Mouse (Mus musculus) MEL (cell line): ENCODE results near the gene Gm4340. TPM values are rescaled to one million over a fixed set of nuclear protein-coding genes. Genes with fewer than 3 reads are reported as not detected.

Source experiments
- DNase-seq: peaks from one replicate; pipeline ENCODE4 v3.0.0; 2011; ENCODE audit warnings: low read depth, low spot score
- H3K27ac ChIP-seq: 2 replicates; pipeline ENCODE4 v1.5.1; 2012; ENCODE audit warnings: low read depth, mild to moderate bottlenecking, control low read depth, low read length, moderate library complexity; ENCODE audit not compliant: control insufficient read depth
- H3K27me3 ChIP-seq, 2 experiments: fragments of 150-350 bp in 1 of 2; sonication (generic) in 1 of 2; 2 replicates each; pipeline ENCODE4 v1.6.1; 2012; ENCODE audit warnings: low read length in 2 of 2, mild to moderate bottlenecking in 2 of 2, improper control_type of control experiment in 1 of 2, moderate library complexity in 1 of 2; ENCODE audit not compliant: insufficient read depth in 2 of 2, control insufficient read depth in 1 of 2
- H3K36me3 ChIP-seq, 2 experiments: 2 replicates each; pipeline ENCODE4 v1.6.1; 2012 to 2014; ENCODE audit warnings: low read length in 2 of 2, improper control_type of control experiment in 1 of 2, inconsistent platforms in 1 of 2, mild to moderate bottlenecking in 1 of 2; ENCODE audit not compliant: insufficient read depth in 2 of 2, control insufficient read depth in 1 of 2
- H3K4me1 ChIP-seq, 2 experiments: fragments of 150-350 bp in 1 of 2; sonication (generic) in 1 of 2; 2 replicates each; pipeline ENCODE4 v1.6.1; 2012; ENCODE audit warnings: low read length in 2 of 2, improper control_type of control experiment in 1 of 2, mild to moderate bottlenecking in 1 of 2; ENCODE audit not compliant: insufficient read depth in 2 of 2, control insufficient read depth in 1 of 2
- H3K4me3 ChIP-seq, 2 experiments: fragments of 150-350 bp in 1 of 2; sonication (generic) in 1 of 2; 2 replicates each; pipeline ENCODE4 v1.5.1; 2012; ENCODE audit warnings: low read depth in 2 of 2, low read length in 2 of 2, mild to moderate bottlenecking in 2 of 2, moderate library complexity in 2 of 2, control low read depth in 1 of 2, improper control_type of control experiment in 1 of 2; ENCODE audit not compliant: control insufficient read depth in 1 of 2, insufficient read depth in 1 of 2
- H3K79me2 ChIP-seq: 2 replicates; pipeline ENCODE4 v1.6.1; 2012; ENCODE audit warnings: mild to moderate bottlenecking, low read length, moderate library complexity; ENCODE audit not compliant: control insufficient read depth, poor library complexity, insufficient read depth
- H3K9ac ChIP-seq: 2 replicates; pipeline ENCODE4 v1.6.1; 2012; ENCODE audit warnings: low read depth, mild to moderate bottlenecking, control low read depth, low read length, moderate library complexity; ENCODE audit not compliant: control insufficient read depth, poor library complexity, severe bottlenecking
- H3K9me3 ChIP-seq: fragments of 150-350 bp; sonication (generic); replicated peaks from 2 replicates; pipeline ENCODE4 v1.6.1; 2012; ENCODE audit warnings: mild to moderate bottlenecking, low read length, improper control_type of control experiment, moderate library complexity; ENCODE audit not compliant: insufficient read depth
- BHLHE40 ChIP-seq: IDR thresholded peaks from 2 replicates; pipeline ENCODE4 v1.6.1; 2012; ENCODE audit warnings: low read depth, mild to moderate bottlenecking, inconsistent platforms, low read length, improper control_type of control experiment, borderline replicate concordance
- CHD1 ChIP-seq: IDR thresholded peaks from 2 replicates; pipeline ENCODE4 v1.6.1; 2012; ENCODE audit warnings: low read depth, mild to moderate bottlenecking, inconsistent platforms, low read length, improper control_type of control experiment
- E2F4 ChIP-seq: IDR thresholded peaks from 2 replicates; pipeline ENCODE4 v1.6.1; 2011; ENCODE audit warnings: low read depth, low read length, improper control_type of control experiment, borderline replicate concordance
- ELF1 ChIP-seq: IDR thresholded peaks from 2 replicates; pipeline ENCODE4 v1.6.1; 2014; ENCODE audit warnings: low read depth, mild to moderate bottlenecking, inconsistent platforms, low read length, improper control_type of control experiment, moderate library complexity
- EP300 ChIP-seq, 2 experiments: IDR thresholded peaks; 2 replicates each; pipeline ENCODE4 v1.6.1; 2011; ENCODE audit warnings: improper control_type of control experiment in 2 of 2, low read length in 2 of 2, low read depth in 1 of 2, mild to moderate bottlenecking in 1 of 2
- ETS1 ChIP-seq: IDR thresholded peaks from 2 replicates; pipeline ENCODE4 v1.6.1; 2012; ENCODE audit warnings: low read depth, mild to moderate bottlenecking, inconsistent platforms, low read length, improper control_type of control experiment, moderate library complexity
- HCFC1 ChIP-seq: IDR thresholded peaks from 2 replicates; pipeline ENCODE4 v1.6.1; 2012; ENCODE audit warnings: low read depth, mild to moderate bottlenecking, inconsistent platforms, low read length, improper control_type of control experiment, moderate library complexity
- JUND ChIP-seq: IDR thresholded peaks from 2 replicates; pipeline ENCODE4 v1.6.1; 2011; ENCODE audit warnings: low read depth, mild to moderate bottlenecking, improper control_type of control experiment, low read length
- KAT2A ChIP-seq: conservative IDR thresholded peaks from 2 replicates; pipeline ENCODE4 v1.6.1; 2012; ENCODE audit warnings: low read depth, low read length, improper control_type of control experiment, inconsistent platforms
- MEF2A ChIP-seq: IDR thresholded peaks from 2 replicates; pipeline ENCODE4 v1.6.1; 2014; ENCODE audit warnings: low read depth, mild to moderate bottlenecking, inconsistent platforms, low read length, improper control_type of control experiment; ENCODE audit not compliant: poor library complexity, insufficient replicate concordance, severe bottlenecking; ENCODE audit errors: extremely low read depth
- MXI1 ChIP-seq: IDR thresholded peaks from 2 replicates; pipeline ENCODE4 v1.6.1; 2011; ENCODE audit warnings: mild to moderate bottlenecking, low read depth, low read length, improper control_type of control experiment
- MYB ChIP-seq: IDR thresholded peaks from 2 replicates; pipeline ENCODE4 v1.6.1; 2011; ENCODE audit warnings: mild to moderate bottlenecking, low read depth, low read length, improper control_type of control experiment
- MYC ChIP-seq: IDR thresholded peaks from 2 replicates; pipeline ENCODE4 v1.6.1; 2011; ENCODE audit warnings: low read depth, mild to moderate bottlenecking, low read length, improper control_type of control experiment, moderate library complexity
- NELFE ChIP-seq: IDR thresholded peaks from 2 replicates; pipeline ENCODE4 v1.6.1; 2011; ENCODE audit warnings: low read depth, low read length, improper control_type of control experiment
- NRF1 ChIP-seq: IDR thresholded peaks from 2 replicates; pipeline ENCODE4 v1.6.1; 2014; ENCODE audit warnings: low read depth, mild to moderate bottlenecking, inconsistent platforms, low read length, improper control_type of control experiment, moderate library complexity; ENCODE audit not compliant: poor library complexity, insufficient read depth, severe bottlenecking
- POLR2A ChIP-seq, 2 experiments: IDR thresholded peaks; 2 replicates each; pipeline ENCODE4 v1.6.1; 2011 to 2012; ENCODE audit warnings: low read length in 2 of 2, mild to moderate bottlenecking in 2 of 2, control low read depth in 1 of 2, improper control_type of control experiment in 1 of 2, low read depth in 1 of 2, moderate library complexity in 1 of 2; ENCODE audit not compliant: control insufficient read depth in 1 of 2, insufficient read depth in 1 of 2, poor library complexity in 1 of 2
- POLR2AphosphoS2 ChIP-seq: IDR thresholded peaks from 2 replicates; pipeline ENCODE4 v1.6.1; 2011; ENCODE audit warnings: low read length, improper control_type of control experiment
- RAD21 ChIP-seq: IDR thresholded peaks from 2 replicates; pipeline ENCODE4 v1.6.1; 2011; ENCODE audit warnings: mild to moderate bottlenecking, low read depth, low read length, improper control_type of control experiment
- SIN3A ChIP-seq: IDR thresholded peaks from 2 replicates; pipeline ENCODE4 v1.6.1; 2012; ENCODE audit warnings: low read length, improper control_type of control experiment, inconsistent platforms
- SMC3 ChIP-seq: IDR thresholded peaks from 2 replicates; pipeline ENCODE4 v1.6.1; 2011; ENCODE audit warnings: low read depth, low read length, improper control_type of control experiment
- TAL1 ChIP-seq: IDR thresholded peaks from 2 replicates; pipeline ENCODE4 v1.6.1; 2012; ENCODE audit warnings: mild to moderate bottlenecking, inconsistent platforms, low read length, moderate library complexity, mixed read lengths
- TBP ChIP-seq: IDR thresholded peaks from 2 replicates; pipeline ENCODE4 v1.8.0; 2011; ENCODE audit warnings: low read depth, low read length, improper control_type of control experiment
- TCF12 ChIP-seq: IDR thresholded peaks from 2 replicates; pipeline ENCODE4 v1.6.1; 2014; ENCODE audit warnings: low read depth, mild to moderate bottlenecking, inconsistent platforms, low read length, improper control_type of control experiment, moderate library complexity
- UBTF ChIP-seq: IDR thresholded peaks from 2 replicates; pipeline ENCODE4 v1.6.1; 2012; ENCODE audit warnings: low read depth, mild to moderate bottlenecking, inconsistent platforms, low read length, improper control_type of control experiment, moderate library complexity, borderline replicate concordance; ENCODE audit not compliant: insufficient read depth
- USF2 ChIP-seq, 2 experiments: IDR thresholded peaks; 2 replicates each; pipeline ENCODE4 v1.6.1; 2011 to 2012; ENCODE audit warnings: improper control_type of control experiment in 2 of 2, low read length in 2 of 2, borderline replicate concordance in 1 of 2, inconsistent platforms in 1 of 2, low read depth in 1 of 2, mild to moderate bottlenecking in 1 of 2; ENCODE audit not compliant: insufficient read depth in 1 of 2
- ZC3H11A ChIP-seq: IDR thresholded peaks from 2 replicates; pipeline ENCODE4 v1.6.1; 2012; ENCODE audit warnings: low read depth, mild to moderate bottlenecking, inconsistent platforms, low read length, improper control_type of control experiment
- ZKSCAN1 ChIP-seq: IDR thresholded peaks from 2 replicates; pipeline ENCODE4 v1.6.1; 2012; ENCODE audit warnings: low read depth, mild to moderate bottlenecking, inconsistent platforms, low read length, improper control_type of control experiment, moderate library complexity
- ZMIZ1 ChIP-seq: IDR thresholded peaks from 2 replicates; pipeline ENCODE4 v1.6.1; 2012; ENCODE audit warnings: low read depth, mild to moderate bottlenecking, inconsistent platforms, low read length, improper control_type of control experiment, moderate library complexity
- ZNF384 ChIP-seq: IDR thresholded peaks from 2 replicates; pipeline ENCODE4 v1.6.1; 2012; ENCODE audit warnings: low read depth, mild to moderate bottlenecking, inconsistent platforms, low read length, improper control_type of control experiment
- polyA plus RNA-seq, 2 experiments: library from polyadenylated mRNA; stranded (reverse) in 1 of 2; unstranded in 1 of 2; fragments of >175 nt in 1 of 2; fragments of >200 nt in 1 of 2; gene quantifications; 2 replicates each; pipeline versions ENCODE4 v1.2.1 to v1.2.4; 2012; ENCODE audit warnings: low replicate concordance in 2 of 2, low read depth in 1 of 2; ENCODE audit not compliant: insufficient read length in 2 of 2, insufficient read depth in 1 of 2, missing spikeins in 1 of 2
- total RNA-seq: library from RNA; depleted of rRNA; stranded (reverse); fragments of 300-350 nt; gene quantifications from 2 replicates; pipeline ENCODE4 v1.2.3, GENCODE M21; 2012

Gm4340 gene
- total and polyA plus RNA-seq, 3 experiments, result not detected

- Histone ChIP-seq H3K9me3 (no peaks in the 10 kb centered on the region), H3K27ac (no peak overlapping the region), H3K79me2 (no peaks in the 10 kb centered on the region), H3K9ac (no peak overlapping the region), H3K4me3 (no peak overlapping the region), H3K4me1 (no peaks in the 10 kb centered on the region), H3K36me3 (no peaks in the 10 kb centered on the region), H3K27me3 (no peaks in the 10 kb centered on the region)
- DNase-seq, result no peak
- TF ChIP-seq POLR2AphosphoS2 (no peak), NRF1 (no peak), NELFE (no peak), TCF12 (no peak), BHLHE40 (no peak), KAT2A (no peak), MEF2A (no peak), JUND (no peak), CHD1 (no peak), ZNF384 (no peak), ZKSCAN1 (no peak), ZC3H11A (no peak), SIN3A (no peak), RAD21 (no peak), MYB (no peak), MYC (no peak), MXI1 (no peak), EP300 (IDR thresholded peaks at IDR 0.05; ENCODE audit: low read depth in 1 of 2, low read length in 2 of 2) (no peak), UBTF (no peak), HCFC1 (no peak)
These were observed 20.7 kb downstream of the Gm4340 start for GRCm38 (mm10) chr10:104214527-104214926.

- Histone ChIP-seq H3K9me3 (no peaks in the 10 kb centered on the region), H3K27me3 (no peaks in the 10 kb centered on the region), H3K4me1 (no peaks in the 10 kb centered on the region), H3K9ac (no peak overlapping the region), H3K36me3 (no peaks in the 10 kb centered on the region), H3K27ac (no peak overlapping the region), H3K79me2 (no peaks in the 10 kb centered on the region), H3K4me3 (no peak overlapping the region)
- TF ChIP-seq USF2 (IDR thresholded peaks at IDR 0.05; ENCODE audit: borderline replicate concordance in 1 of 2, insufficient read depth in 1 of 2, low read depth in 1 of 2, low read length in 2 of 2) (no peak), MEF2A (no peak), EP300 (IDR thresholded peaks at IDR 0.05; ENCODE audit: low read depth in 1 of 2, low read length in 2 of 2) (no peak), ZNF384 (no peak), JUND (no peak), TCF12 (no peak), TAL1 (no peak), MYC (no peak), SMC3 (no peak), SIN3A (no peak), ETS1 (no peak), TBP (no peak), E2F4 (no peak), NELFE (no peak), ZKSCAN1 (no peak), ELF1 (no peak), POLR2A (IDR thresholded peaks at IDR 0.05; ENCODE audit: control insufficient read depth in 1 of 2, insufficient read depth in 1 of 2, low read depth in 1 of 2, low read length in 2 of 2, poor library complexity in 1 of 2) (no peak), ZMIZ1 (no peak)
- DNase-seq, result no peak
These were observed 26.6 kb downstream of the Gm4340 start for GRCm38 (mm10) chr10:104220303-104221021.
